Mouse (Mus musculus) forelimb bud, embryonic 11.5 days (tissue): ENCODE measurements around the gene Adarb2.
"Not testable (repeated sequence)": the region's sequence is repeated elsewhere in the genome, so short reads cannot be mapped to it uniquely, and the experiment has no call there.

Experiments used
- DNase-seq: peaks from one replicate; pipeline ENCODE4 v3.0.0-alpha.2; 2012; ENCODE audit warnings: low read depth, low spot score

Adarb2 gene

DNA sequence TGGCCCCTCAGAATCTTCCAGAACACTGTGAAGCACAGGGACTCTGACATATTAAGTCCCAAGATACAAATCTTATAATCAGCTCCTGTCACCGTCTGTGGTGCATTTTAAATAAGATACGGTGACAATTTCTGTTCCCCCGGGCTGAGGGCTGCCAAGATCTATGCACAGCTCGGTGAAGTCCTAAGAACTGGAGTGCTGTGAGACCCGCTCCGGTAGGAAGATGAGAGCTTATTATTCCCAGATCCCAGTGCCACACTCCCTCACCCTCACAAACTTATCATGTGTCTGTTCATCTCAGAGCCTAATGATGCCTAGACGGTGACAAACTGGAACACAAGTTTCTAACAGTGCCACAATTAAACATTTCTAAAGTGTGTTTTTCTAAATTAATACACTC is 384.8 kb downstream of the Adarb2 start:
- no peak for DNase-seq

GRCm38 (mm10) chr13:8590460-8590859 is 387.8 kb downstream of the Adarb2 start:
- no peak for DNase-seq

- DNase-seq: no peak
Measured at GRCm38 (mm10) chr13:8596977-8597646, 394.4 kb downstream of the Adarb2 start.

- DNase-seq: no peak
Measured at GRCm38 (mm10) chr13:8597647-8598017, 395.0 kb downstream of the Adarb2 start.

DNA sequence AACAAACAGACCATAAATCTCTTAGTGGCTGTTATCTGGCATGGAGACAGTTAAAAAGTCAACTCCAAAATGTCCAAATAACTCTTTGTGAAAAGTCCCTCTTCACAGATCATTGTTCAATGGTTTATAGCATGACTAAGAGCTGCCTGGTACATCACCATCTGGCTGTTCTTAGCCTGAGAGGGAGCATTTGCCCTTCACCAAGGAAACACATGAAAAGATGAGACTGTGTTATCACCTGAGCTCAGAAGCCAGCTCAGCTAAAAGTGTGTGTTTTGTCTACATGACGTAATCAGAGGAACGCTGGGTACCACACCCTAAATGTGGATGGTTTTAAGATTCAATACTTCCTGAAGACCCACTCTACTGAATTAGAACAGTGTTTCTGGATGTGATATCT is 403.0 kb downstream of the Adarb2 start:
- DNase-seq: no peak

GRCm38 (mm10) chr13:8608040-8608439 is 405.4 kb downstream of the Adarb2 start:
- no peak for DNase-seq

GRCm38 (mm10) chr13:8608918-8609317 is 406.3 kb downstream of the Adarb2 start:
- DNase-seq: not testable (repeated sequence)

GRCm38 (mm10) chr13:8610956-8611355 is 408.3 kb downstream of the Adarb2 start:
- no peak for DNase-seq

- DNase-seq: no peak
Measured at GRCm38 (mm10) chr13:8612618-8613391, 410.1 kb downstream of the Adarb2 start.

- DNase-seq: no peak
Measured at GRCm38 (mm10) chr13:8616685-8617084, 414.0 kb downstream of the Adarb2 start.

DNA sequence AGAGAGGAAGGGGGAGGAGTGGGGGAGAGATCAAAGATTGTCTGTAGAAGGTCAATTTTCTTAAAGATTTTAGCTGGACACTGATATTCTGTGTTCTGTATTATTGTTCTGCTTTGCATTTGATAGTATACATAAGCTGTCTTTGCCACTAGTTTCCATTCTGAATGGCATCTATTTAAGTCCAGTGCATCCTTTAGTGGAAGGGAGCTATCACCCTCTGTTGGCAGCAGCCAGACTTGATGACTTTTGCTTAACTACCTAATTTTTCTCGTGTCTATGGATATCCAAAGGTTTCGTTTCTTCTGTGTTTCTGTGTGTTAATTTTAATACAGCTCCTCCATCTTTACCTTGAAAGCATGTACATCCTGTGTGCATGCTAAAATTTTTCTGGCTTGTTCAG is 419.6 kb downstream of the Adarb2 start:
- no peak for DNase-seq

DNA sequence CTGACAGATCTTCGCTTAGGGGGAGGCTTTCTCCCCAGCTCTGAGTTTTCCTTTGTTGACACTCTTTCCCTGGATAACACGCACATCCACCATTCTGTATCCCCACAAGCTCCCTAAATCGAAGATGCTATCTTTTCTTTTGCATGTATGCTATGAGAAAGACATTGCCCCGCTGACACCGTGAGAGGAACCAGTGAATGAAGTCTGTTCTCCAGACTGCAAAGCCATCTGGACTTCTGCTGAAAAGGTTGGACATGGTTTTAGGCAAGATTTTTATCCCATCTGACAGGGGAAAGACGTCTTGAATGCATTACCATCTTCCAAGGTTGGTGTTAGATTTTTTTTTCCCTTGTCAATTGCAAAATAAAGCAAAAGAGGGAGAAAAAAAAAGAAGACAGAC is 426.9 kb downstream of the Adarb2 start:
- no peak for DNase-seq

- no peak for DNase-seq
Measured at GRCm38 (mm10) chr13:8631618-8632017, 429.0 kb downstream of the Adarb2 start.

DNA sequence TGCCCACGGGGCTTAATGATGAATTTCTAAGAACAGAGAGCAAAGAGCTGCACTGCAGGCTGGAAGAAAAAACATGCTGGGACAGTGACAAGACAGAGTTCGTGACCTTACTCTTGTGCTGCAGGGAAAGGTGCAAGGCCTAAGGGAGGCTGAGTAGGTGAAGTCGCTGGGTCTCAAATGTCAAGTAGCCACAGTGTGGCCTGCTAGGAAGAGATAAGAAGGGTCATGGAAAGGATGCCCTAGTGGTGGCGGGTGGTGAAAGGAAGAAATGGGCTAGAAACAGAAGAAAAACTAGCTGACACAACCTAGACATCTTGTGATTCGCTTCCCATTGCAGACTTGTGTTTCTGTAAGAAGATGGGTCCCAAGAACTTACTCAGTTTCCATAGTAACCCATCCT is 429.4 kb downstream of the Adarb2 start:
- DNase-seq: no peak

DNA sequence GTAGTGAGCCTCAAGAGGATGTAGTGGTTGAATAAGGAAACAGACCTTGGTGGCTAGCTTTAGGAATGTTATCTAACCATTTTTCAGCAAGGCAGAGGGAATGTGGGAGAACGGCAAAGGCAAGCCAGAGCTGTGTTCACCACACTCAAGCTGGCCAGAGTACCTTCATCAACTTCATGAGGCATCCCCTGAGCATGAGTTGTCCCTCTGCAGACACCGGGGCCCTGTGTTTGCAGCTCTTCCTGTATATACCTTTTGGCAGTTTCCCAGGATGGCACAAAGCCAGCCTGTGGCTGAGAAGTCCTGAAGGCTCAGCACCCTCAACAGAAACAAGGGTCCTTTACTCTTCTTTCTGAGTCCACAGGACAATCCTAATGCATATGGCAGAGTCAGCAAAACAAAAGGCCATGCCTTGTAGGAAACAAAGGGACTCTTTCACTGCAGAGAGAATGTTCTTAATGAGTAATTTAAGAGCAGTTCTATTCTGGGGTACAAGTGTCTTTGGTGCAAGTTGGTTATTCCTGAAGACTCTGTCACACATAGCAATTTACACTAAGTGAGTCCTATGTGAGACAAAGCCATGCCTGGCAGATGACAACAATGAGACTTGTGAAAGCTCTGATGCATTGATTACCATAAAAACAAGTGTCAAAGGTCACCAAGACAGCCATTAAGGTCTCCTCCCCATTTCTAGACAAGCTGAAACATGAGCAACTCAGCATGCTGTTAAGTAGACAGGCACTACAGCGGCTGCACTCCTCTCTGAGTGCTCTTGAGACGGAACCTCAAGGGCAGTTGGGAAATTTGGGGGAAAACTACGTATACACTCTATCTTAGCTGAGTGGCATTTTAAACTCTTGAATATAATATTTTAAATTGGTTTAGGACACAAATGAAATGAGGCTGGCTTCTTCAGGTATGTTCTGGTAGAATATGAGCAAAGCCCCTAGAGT is 431.0 kb downstream of the Adarb2 start:
- DNase-seq: no peak

- DNase-seq: no peak
Measured at GRCm38 (mm10) chr13:8642084-8642483, 439.4 kb downstream of the Adarb2 start.

GRCm38 (mm10) chr13:8643920-8644319 is 441.3 kb downstream of the Adarb2 start:
- DNase-seq: no peak

DNA sequence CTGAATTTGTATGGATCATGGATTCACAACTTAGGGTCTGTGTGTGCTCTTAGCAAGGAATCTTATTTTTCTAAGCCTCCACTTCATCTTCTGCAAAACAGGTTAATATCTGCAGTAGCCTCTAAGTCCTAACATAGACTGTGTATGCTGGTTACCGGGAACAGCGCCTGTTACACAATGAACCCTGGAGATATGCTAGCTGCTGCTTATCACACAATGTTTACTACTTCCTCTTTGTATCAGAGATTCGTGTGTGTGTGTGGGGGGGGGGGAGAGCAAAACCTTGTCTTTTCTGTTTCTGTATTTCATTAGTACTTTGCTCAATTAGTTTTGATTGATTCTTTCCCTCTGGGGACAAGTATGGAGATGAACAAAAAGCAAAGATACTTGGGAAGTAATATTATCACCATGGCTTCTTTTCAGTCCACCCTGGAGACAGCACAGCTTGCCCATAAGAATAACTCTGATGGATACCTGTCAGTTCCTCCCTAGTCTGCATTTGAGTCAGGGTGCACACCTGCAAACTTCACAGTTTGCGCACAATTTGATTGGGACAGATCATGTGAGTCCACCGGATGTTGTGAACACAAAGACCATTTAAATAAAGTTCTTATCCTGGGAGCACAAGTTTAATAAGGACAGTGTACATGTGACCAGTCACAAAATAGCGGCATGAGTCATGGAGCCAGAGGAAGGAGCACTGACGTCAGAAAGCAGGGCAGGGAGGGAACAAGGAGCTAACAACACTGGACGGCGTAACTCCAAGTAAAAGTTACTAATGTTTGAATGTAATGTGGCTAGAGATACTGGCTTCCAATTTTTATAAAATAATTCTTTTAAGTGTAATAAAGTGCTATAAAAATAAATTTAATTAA is 442.4 kb downstream of the Adarb2 start:
- DNase-seq: no peak

GRCm38 (mm10) chr13:8649261-8649660 is 446.6 kb downstream of the Adarb2 start:
- DNase-seq: no peak

GRCm38 (mm10) chr13:8664615-8665240 is 462.1 kb downstream of the Adarb2 start:
- DNase-seq: no peak

DNA sequence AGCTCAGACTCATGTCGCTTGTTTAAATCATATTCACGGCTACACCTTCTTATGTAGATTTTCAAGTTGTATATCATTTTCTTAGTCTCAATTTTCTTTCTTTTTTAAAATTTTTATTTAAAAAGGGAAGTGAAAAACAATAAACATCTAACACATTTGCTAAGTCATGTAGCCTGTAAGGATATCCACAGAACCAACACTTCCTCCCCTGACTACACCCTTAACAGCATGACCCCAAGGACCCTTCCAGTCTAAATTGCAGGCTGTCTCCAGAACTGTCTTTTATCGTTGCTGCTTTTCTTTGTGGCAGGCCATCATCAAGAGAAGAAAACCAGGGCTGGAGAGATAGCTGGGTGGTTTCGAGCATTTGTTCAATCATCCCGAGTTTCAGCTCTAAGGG is 474.5 kb downstream of the Adarb2 start:
- no peak for DNase-seq
